Mouse (Mus musculus): Measurements from ENCODE around the gene Tacc3. TPM values are rescaled to one million over a fixed set of nuclear protein-coding genes. Genes with fewer than 3 reads are reported as not detected.

Tacc3 gene
- polyA plus RNA-seq, 2 experiments: 69.1 to 138 TPM

- H3K9ac ChIP-seq (replicated peaks): no peak overlapping the region
- no peak overlapping the region for H3K27ac ChIP-seq
- ATAC-seq (ENCODE audit: insufficient read depth) (no peak), DNase-seq (ENCODE audit: low read depth in 3 of 3, low spot score in 3 of 3) (no peak)
- peaks cover 0 to 3% of the 10 kb centered on the region in 2 experiments; a peak in 2 of 4 replicates for H3K4me1 ChIP-seq (replicated peaks; ENCODE audit: control insufficient read depth in 2 of 2, insufficient read depth in 2 of 2, low read length in 1 of 2)
- no peak overlapping the region for H3K4me3 ChIP-seq (ENCODE audit: insufficient read depth in 1 of 2, low read depth in 2 of 2, low read length in 2 of 2)
- no peak overlapping the region for H3K4me2 ChIP-seq (ENCODE audit: low read depth)
- no peak for TF ChIP-seq EP300 (IDR thresholded peaks at IDR 0.05; ENCODE audit: low read depth)
- TF ChIP-seq CTCF (IDR thresholded peaks at IDR 0.05; ENCODE audit: low read depth): peak; percentile 79
- no peaks in the 10 kb centered on the region for H3K9me3 ChIP-seq (ENCODE audit: control insufficient read depth, low read length)
- WGBS (ENCODE audit: insufficient replicate concordance): 39% methylated on average over 3 of the region's 3 CpGs
- H3K36me3 ChIP-seq (replicated peaks; ENCODE audit: control insufficient read depth, insufficient read depth, low read depth): peaks cover 82% of the 10 kb centered on the region
- H3K27me3 ChIP-seq (ENCODE audit: control insufficient read depth, insufficient read depth, low read length): no peaks in the 10 kb centered on the region
These were observed 17.3 kb upstream of the Tacc3 start for GRCm38 (mm10) chr5:33640652-33641051.

GRCm38 (mm10) chr5:33651017-33651416 lies 6.9 kb upstream of the Tacc3 start:
- Histone ChIP-seq H3K9me3 (ENCODE audit: control insufficient read depth, low read length) (no peaks in the 10 kb centered on the region), H3K4me3 (ENCODE audit: insufficient read depth in 1 of 2, low read depth in 2 of 2, low read length in 2 of 2) (peak overlapping the region; percentile 86 to 95), H3K4me1 (replicated peaks; ENCODE audit: control insufficient read depth in 2 of 2, insufficient read depth in 2 of 2, low read length in 1 of 2) (peaks cover 23 to 24% of the 10 kb centered on the region in 2 experiments), H3K27ac (peak overlapping the region; percentile 77), H3K4me2 (ENCODE audit: low read depth) (peak overlapping the region; percentile 98), H3K27me3 (ENCODE audit: control insufficient read depth, insufficient read depth, low read length) (no peaks in the 10 kb centered on the region), H3K9ac (replicated peaks) (peak overlapping the region; percentile 93), H3K36me3 (replicated peaks; ENCODE audit: control insufficient read depth, insufficient read depth, low read depth) (peaks cover 70% of the 10 kb centered on the region)
- TF ChIP-seq CTCF (IDR thresholded peaks at IDR 0.05; ENCODE audit: low read depth): no peak
- no peak for TF ChIP-seq EP300 (IDR thresholded peaks at IDR 0.05; ENCODE audit: low read depth)
- ATAC-seq (ENCODE audit: insufficient read depth) (no peak), DNase-seq (ENCODE audit: low read depth in 3 of 3, low spot score in 3 of 3) (no peak)
- 4% methylated on average over 2 of the region's 2 CpGs for WGBS (ENCODE audit: insufficient replicate concordance)

- H3K9ac ChIP-seq (replicated peaks): peak overlapping the region; percentile 93
- TF ChIP-seq EP300 (IDR thresholded peaks at IDR 0.05; ENCODE audit: low read depth) (no peak), CTCF (IDR thresholded peaks at IDR 0.05; ENCODE audit: low read depth) (no peak)
- H3K27ac ChIP-seq: peak overlapping the region; percentile 77
- DNase-seq (ENCODE audit: low read depth in 3 of 3, low spot score in 3 of 3) (no peak), ATAC-seq (ENCODE audit: insufficient read depth) (no peak)
- H3K36me3 ChIP-seq (replicated peaks; ENCODE audit: control insufficient read depth, insufficient read depth, low read depth): peaks cover 64% of the 10 kb centered on the region
- no peaks in the 10 kb centered on the region for H3K27me3 ChIP-seq (ENCODE audit: control insufficient read depth, insufficient read depth, low read length)
- no peaks in the 10 kb centered on the region for H3K9me3 ChIP-seq (ENCODE audit: control insufficient read depth, low read length)
- H3K4me3 ChIP-seq (ENCODE audit: insufficient read depth in 1 of 2, low read depth in 2 of 2, low read length in 2 of 2): peak overlapping the region; percentile 86 to 95
- H3K4me2 ChIP-seq (ENCODE audit: low read depth): peak overlapping the region; percentile 98
- H3K4me1 ChIP-seq (replicated peaks; ENCODE audit: control insufficient read depth in 2 of 2, insufficient read depth in 2 of 2, low read length in 1 of 2): peaks cover 26 to 27% of the 10 kb centered on the region in 2 experiments
- 2% methylated on average over 11 of the region's 11 CpGs for WGBS (ENCODE audit: insufficient replicate concordance)
These were observed 6.4 kb upstream of the Tacc3 start for GRCm38 (mm10) chr5:33651541-33651920.

- Histone ChIP-seq H3K4me1 (replicated peaks; ENCODE audit: control insufficient read depth in 2 of 2, insufficient read depth in 2 of 2, low read length in 1 of 2) (peaks cover 27 to 30% of the 10 kb centered on the region in 2 experiments), H3K4me2 (ENCODE audit: low read depth) (peak within 1 kb of the TSS; percentile 98), H3K9me3 (ENCODE audit: control insufficient read depth, low read length) (no peaks in the 10 kb centered on the region), H3K27ac (peak within 1 kb of the TSS; percentile 77), H3K9ac (replicated peaks) (peak within 1 kb of the TSS; percentile 93), H3K27me3 (ENCODE audit: control insufficient read depth, insufficient read depth, low read length) (no peaks in the 10 kb centered on the region), H3K4me3 (ENCODE audit: insufficient read depth in 1 of 2, low read depth in 2 of 2, low read length in 2 of 2) (peak within 1 kb of the TSS; percentile 86 to 95), H3K36me3 (replicated peaks; ENCODE audit: control insufficient read depth, insufficient read depth, low read depth) (peaks cover 58% of the 10 kb centered on the region)
- ATAC-seq (ENCODE audit: insufficient read depth): peak; percentile 90
- DNase-seq (ENCODE audit: low read depth in 3 of 3, low spot score in 3 of 3): peak; percentile 93 to 95 (median 95)
- TF ChIP-seq CTCF (IDR thresholded peaks at IDR 0.05; ENCODE audit: low read depth): no peak; the same call in 1 of the 2 replicates
- peak; percentile 73 for TF ChIP-seq EP300 (IDR thresholded peaks at IDR 0.05; ENCODE audit: low read depth)
- WGBS (ENCODE audit: insufficient replicate concordance): under 1% methylated on average over 82 of the region's 82 CpGs
These were observed 5.8 kb upstream of the Tacc3 start, which contains the start of gene Slbp for GRCm38 (mm10) chr5:33651921-33652782. Gene Slbp, minus strand, starts transcription at chr5:33652574.

GRCm38 (mm10) chr5:33652783-33653173 lies 5.2 kb upstream of the Tacc3 start:
- Histone ChIP-seq H3K9me3 (ENCODE audit: control insufficient read depth, low read length) (no peaks in the 10 kb centered on the region), H3K4me3 (ENCODE audit: insufficient read depth in 1 of 2, low read depth in 2 of 2, low read length in 2 of 2) (peak overlapping the region; percentile 28 to 95; a peak in 3 of 4 replicates), H3K9ac (replicated peaks) (peak overlapping the region; percentile 93), H3K4me2 (ENCODE audit: low read depth) (peak overlapping the region; percentile 98), H3K27me3 (ENCODE audit: control insufficient read depth, insufficient read depth, low read length) (no peaks in the 10 kb centered on the region), H3K36me3 (replicated peaks; ENCODE audit: control insufficient read depth, insufficient read depth, low read depth) (peaks cover 52% of the 10 kb centered on the region), H3K27ac (peak overlapping the region; percentile 71), H3K4me1 (replicated peaks; ENCODE audit: control insufficient read depth in 2 of 2, insufficient read depth in 2 of 2, low read length in 1 of 2) (peaks cover 27 to 30% of the 10 kb centered on the region in 2 experiments)
- ATAC-seq (ENCODE audit: insufficient read depth): peak; percentile 6
- DNase-seq (ENCODE audit: low read depth in 3 of 3, low spot score in 3 of 3): no peak
- TF ChIP-seq EP300 (IDR thresholded peaks at IDR 0.05; ENCODE audit: low read depth) (no peak), CTCF (IDR thresholded peaks at IDR 0.05; ENCODE audit: low read depth) (no peak)
- WGBS (ENCODE audit: insufficient replicate concordance): 3% methylated on average over 9 of the region's 9 CpGs

Measured in liver, embryonic 14.5 days (tissue).